Mouse (Mus musculus) forebrain, postnatal 0 days (tissue): ENCODE measurements around the gene Apba1. TPM values are rescaled to one million over a fixed set of nuclear protein-coding genes. Genes with fewer than 3 reads are reported as not detected.

ENCODE experiments used
- ATAC-seq: fragments of 200-750 bp; cut with Nextera tagmentation; 2 replicates; pipeline ENCODE4 v1.8.0; 2017; ENCODE audit warnings: mild to moderate bottlenecking, moderate library complexity
- DNase-seq: peaks from one replicate; pipeline ENCODE4 v3.0.0-alpha.2; 2015
- H3K27ac ChIP-seq: fragments of 300-500 bp; sonication (generic); 2 replicates; pipeline ENCODE4 v1.5.1; 2014; ENCODE audit warnings: low read depth, mild to moderate bottlenecking, antibody characterized with exemption, low read length, moderate library complexity, mixed read lengths
- H3K27me3 ChIP-seq: fragments of 300-500 bp; sonication (generic); 2 replicates; pipeline ENCODE4 v1.6.1; 2014; ENCODE audit warnings: mild to moderate bottlenecking, low read length, mixed read lengths; ENCODE audit not compliant: insufficient read depth
- H3K36me3 ChIP-seq: fragments of 300-500 bp; sonication (generic); 2 replicates; pipeline ENCODE4 v1.6.1; 2014; ENCODE audit warnings: mild to moderate bottlenecking, moderate library complexity; ENCODE audit not compliant: insufficient read depth
- H3K4me1 ChIP-seq: fragments of 300-500 bp; sonication (generic); 2 replicates; pipeline ENCODE4 v1.6.1; 2014; ENCODE audit warnings: antibody characterized with exemption; ENCODE audit not compliant: insufficient read depth
- H3K4me2 ChIP-seq: fragments of 300-500 bp; sonication (generic); 2 replicates; pipeline ENCODE4 v1.6.1; 2014; ENCODE audit warnings: low read depth, mild to moderate bottlenecking, moderate library complexity
- H3K4me3 ChIP-seq: fragments of 300-500 bp; sonication (generic); 2 replicates; pipeline ENCODE4 v1.5.1; 2014; ENCODE audit warnings: low read depth, low read length, mixed read lengths
- H3K9ac ChIP-seq: fragments of 300-500 bp; sonication (generic); 2 replicates; pipeline ENCODE4 v1.6.1; 2014; ENCODE audit warnings: mild to moderate bottlenecking
- H3K9me3 ChIP-seq: fragments of 300-500 bp; sonication (generic); 2 replicates; pipeline ENCODE4 v1.6.1; 2016; ENCODE audit warnings: low read length
- CTCF ChIP-seq: sonication (generic); IDR thresholded peaks from 2 replicates; pipeline ENCODE4 v1.5.1; 2016; ENCODE audit warnings: antibody characterized with exemption, control low read depth, low read depth
- WGBS: fragments of 180-500 bp; shearing (Covaris S2); extraction: QIAGEN DNeasy Blood & Tissue Kit; methylation state at CpG from one replicate; pipeline ENCODE4 v1.1.7; 2014; 5-methylcytosine and 5-hydroxymethylcytosine counted together
- polyA plus RNA-seq: library from polyadenylated mRNA; unstranded; fragments of >200 nt; fragmentation: Nextera tagmentation; extraction: Ambion mirVana; gene quantifications from 2 replicates; pipeline ENCODE4 v1.2.1, GENCODE M21; 2015
- total RNA-seq: library from RNA; depleted of rRNA; stranded (reverse); fragments of >200 nt; gene quantifications from 2 replicates; pipeline ENCODE4 v1.2.3, GENCODE M21; 2014

Gene Apba1
- total and polyA plus RNA-seq, 2 experiments from 2014 or later: 10.8 to 95.2 TPM

DNA sequence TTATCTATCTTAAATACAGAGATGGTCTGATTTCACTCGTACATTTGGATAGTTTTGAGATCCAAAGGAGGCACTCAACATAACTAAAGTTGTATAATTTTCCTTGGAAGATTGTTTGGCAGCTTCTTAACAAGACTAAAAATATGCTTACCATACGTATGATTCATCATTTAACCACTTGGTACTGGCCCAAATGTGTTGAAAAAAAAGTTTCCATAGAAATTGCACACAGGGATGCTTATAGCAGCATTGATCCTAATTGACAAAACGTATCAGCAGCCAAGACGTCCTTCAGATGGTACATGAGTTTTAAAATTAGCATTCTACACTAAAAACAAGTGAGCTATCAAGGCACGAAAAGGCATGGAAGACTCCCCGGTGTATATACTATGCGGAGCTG lies 108.9 kb downstream of the Apba1 start:
- H3K9me3 ChIP-seq: no peaks in the 10 kb centered on the region
- no peak overlapping the region for H3K9ac ChIP-seq
- H3K4me1 ChIP-seq: peaks cover 15% of the 10 kb centered on the region
- H3K4me2 ChIP-seq: no peak overlapping the region
- peak; percentile 37 for ATAC-seq
- no peak overlapping the region for H3K4me3 ChIP-seq
- no peak for TF ChIP-seq CTCF
- no peaks in the 10 kb centered on the region for H3K27me3 ChIP-seq
- DNase-seq: peak; percentile 74
- no peak overlapping the region for H3K27ac ChIP-seq
- WGBS: 59% methylated on average over 7 of the region's 7 CpGs
- no peaks in the 10 kb centered on the region for H3K36me3 ChIP-seq

DNA sequence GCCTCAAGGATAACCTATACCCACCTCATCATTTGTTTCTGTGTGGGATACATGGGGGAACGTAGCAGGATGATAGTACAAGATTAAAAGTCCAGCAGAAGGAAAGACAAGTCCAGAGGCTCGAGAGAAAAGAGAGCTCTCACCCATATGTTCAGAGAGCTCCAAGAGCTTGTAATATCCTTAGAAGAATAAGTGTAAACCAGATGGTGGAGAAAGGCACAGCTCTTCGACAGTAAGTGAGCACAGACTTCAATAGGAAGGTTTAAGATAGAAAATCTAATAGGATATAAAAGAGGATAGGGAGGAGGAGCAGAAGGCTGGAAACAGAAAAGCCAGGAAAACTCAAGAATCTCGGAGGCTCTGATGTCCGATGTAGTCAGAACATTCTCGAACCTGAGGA lies 115.8 kb downstream of the Apba1 start:
- WGBS: 82% methylated on average over 6 of the region's 6 CpGs
- ATAC-seq (no peak), DNase-seq (no peak)
- Histone ChIP-seq H3K27ac (no peak overlapping the region), H3K9me3 (no peaks in the 10 kb centered on the region), H3K4me2 (no peak overlapping the region), H3K9ac (no peak overlapping the region), H3K27me3 (no peaks in the 10 kb centered on the region), H3K4me1 (no peaks in the 10 kb centered on the region), H3K4me3 (no peak overlapping the region), H3K36me3 (no peaks in the 10 kb centered on the region; the same call in 1 of the 2 replicates)
- no peak for TF ChIP-seq CTCF

DNA sequence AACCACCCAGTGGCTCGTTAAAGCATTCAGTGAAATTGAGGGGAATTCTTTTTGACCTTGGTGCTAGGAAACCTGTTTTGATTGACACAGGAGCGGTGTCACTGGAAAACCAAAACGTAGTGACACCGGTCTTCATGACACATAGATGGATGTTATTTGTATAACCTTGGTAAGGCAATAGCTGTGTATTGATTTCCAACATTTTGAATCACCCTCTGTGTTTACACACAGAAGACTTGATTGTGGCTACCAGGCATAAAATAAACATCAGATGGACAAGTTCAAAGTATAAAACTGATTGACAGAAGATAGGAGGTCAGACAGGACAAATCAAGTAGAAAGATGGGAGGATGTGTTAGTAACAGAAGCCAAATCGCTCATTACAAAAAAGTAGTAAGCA lies 117.1 kb downstream of the Apba1 start:
- Histone ChIP-seq H3K4me3 (no peak overlapping the region), H3K9ac (no peak overlapping the region), H3K9me3 (no peaks in the 10 kb centered on the region), H3K4me2 (no peak overlapping the region), H3K36me3 (no peaks in the 10 kb centered on the region; the same call in 1 of the 2 replicates), H3K4me1 (no peaks in the 10 kb centered on the region), H3K27me3 (no peaks in the 10 kb centered on the region), H3K27ac (no peak overlapping the region)
- 65% methylated on average over 5 of the region's 5 CpGs for WGBS
- DNase-seq (no peak), ATAC-seq (no peak)
- TF ChIP-seq CTCF: no peak

DNA sequence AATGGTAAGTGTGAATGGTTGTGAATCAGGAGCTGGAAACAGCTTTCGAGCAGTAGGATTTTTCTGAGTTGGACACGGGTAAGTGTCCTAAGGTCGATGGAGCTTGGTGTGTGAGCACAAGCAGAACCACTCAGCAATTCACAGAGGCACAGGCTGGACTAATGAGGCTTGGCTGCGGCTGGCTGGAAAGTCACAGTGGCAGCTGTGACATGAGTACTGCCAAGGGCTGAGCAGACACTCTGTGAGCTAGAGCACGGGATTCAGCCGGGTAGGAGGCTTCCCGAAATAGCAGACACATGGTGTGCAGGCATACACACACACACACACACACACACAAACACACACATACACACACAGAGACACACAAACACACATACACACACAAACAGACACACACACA lies 121.2 kb downstream of the Apba1 start:
- ATAC-seq (peak; percentile 95), DNase-seq (peak; percentile 83)
- H3K4me2 ChIP-seq: no peak overlapping the region
- H3K4me1 ChIP-seq: no peaks in the 10 kb centered on the region
- H3K36me3 ChIP-seq: no peaks in the 10 kb centered on the region; the same call in 1 of the 2 replicates
- H3K9me3 ChIP-seq: no peaks in the 10 kb centered on the region
- no peak overlapping the region for H3K4me3 ChIP-seq
- no peak overlapping the region for H3K9ac ChIP-seq
- H3K27ac ChIP-seq: peak overlapping the region; percentile 41
- no peak for TF ChIP-seq CTCF
- WGBS: 33% methylated on average over 7 of the region's 7 CpGs
- H3K27me3 ChIP-seq: no peaks in the 10 kb centered on the region

DNA sequence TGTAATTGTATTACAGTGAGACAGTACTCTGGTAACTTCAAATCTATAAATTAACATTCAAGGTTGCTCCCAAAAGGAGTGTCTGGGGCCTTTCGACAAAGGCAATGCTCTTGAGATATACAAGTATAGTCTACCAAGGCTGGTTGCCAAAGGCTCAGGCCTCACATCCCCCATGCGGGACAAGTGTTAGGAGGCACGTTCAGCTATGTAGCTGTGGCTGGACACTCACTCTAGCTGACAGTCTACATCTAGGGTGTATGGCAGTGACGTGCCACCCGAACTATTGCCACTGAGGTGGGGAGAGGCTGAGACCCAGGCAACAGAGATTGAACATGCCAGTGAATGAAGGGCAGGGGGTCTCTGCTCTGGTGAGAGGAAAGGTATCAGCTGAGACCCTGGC lies 127.5 kb downstream of the Apba1 start:
- DNase-seq (no peak), ATAC-seq (no peak)
- 93% methylated on average over 5 of the region's 5 CpGs for WGBS

DNA sequence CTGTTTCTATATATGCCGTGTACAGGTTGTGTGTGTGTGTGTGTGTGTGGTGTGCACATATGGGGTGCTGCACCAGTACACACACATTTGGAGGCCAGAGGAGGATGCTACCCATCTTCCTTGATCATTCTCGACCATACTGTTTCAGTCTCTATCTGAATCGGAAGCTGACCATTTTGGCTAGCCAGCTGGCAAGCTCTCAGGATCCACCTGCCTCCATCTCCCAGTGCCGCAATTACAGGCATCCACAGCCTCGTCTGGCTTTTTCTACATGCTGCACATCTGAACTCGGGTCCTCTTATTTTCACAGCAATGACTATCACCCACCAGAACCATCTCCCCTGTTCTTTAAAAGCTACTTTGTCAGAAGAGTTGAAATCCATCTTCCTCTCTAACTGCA lies 132.7 kb downstream of the Apba1 start:
- no peak for TF ChIP-seq CTCF
- H3K4me2 ChIP-seq: no peak overlapping the region
- no peak overlapping the region for H3K27ac ChIP-seq
- DNase-seq (no peak), ATAC-seq (no peak)
- no peak overlapping the region for H3K4me3 ChIP-seq
- no peak overlapping the region for H3K9ac ChIP-seq
- no peaks in the 10 kb centered on the region for H3K4me1 ChIP-seq
- H3K27me3 ChIP-seq: no peaks in the 10 kb centered on the region
- no peaks in the 10 kb centered on the region for H3K9me3 ChIP-seq
- H3K36me3 ChIP-seq: no peaks in the 10 kb centered on the region; the same call in 1 of the 2 replicates
- WGBS: 88% methylated on average over 6 of the region's 6 CpGs

More for the DNA sequence above, 127.5 kb downstream of the Apba1 start:
- Histone ChIP-seq H3K36me3 (no peaks in the 10 kb centered on the region), H3K27ac (no peak overlapping the region; the same call in 1 of the 2 replicates), H3K9ac (no peak overlapping the region), H3K27me3 (no peaks in the 10 kb centered on the region), H3K4me3 (no peak overlapping the region), H3K4me2 (no peak overlapping the region), H3K9me3 (no peaks in the 10 kb centered on the region), H3K4me1 (no peaks in the 10 kb centered on the region)
- TF ChIP-seq CTCF: no peak

DNA sequence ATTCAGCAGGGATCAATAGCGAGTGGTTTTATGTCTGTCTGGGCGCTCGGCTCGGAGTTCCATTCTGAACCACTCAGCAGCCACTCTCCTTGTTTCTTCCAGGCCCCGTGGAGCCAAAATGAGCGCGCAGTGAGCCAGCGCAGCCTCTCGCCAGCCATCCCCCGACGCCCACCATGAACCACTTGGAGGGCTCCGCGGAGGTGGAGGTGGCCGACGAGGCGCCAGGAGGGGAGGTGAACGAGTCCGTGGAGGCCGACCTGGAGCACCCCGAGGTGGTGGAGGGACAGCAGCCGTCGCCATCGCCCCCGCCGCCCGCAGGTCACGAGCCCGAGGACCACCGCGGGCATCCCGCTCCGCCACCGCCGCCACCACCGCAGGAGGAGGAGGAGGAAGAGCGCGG lies 133.9 kb downstream of the Apba1 start:
- Histone ChIP-seq H3K9me3 (no peaks in the 10 kb centered on the region), H3K27ac (no peak overlapping the region), H3K4me2 (peak overlapping the region; percentile 46), H3K4me3 (peak overlapping the region; percentile 35), H3K27me3 (no peaks in the 10 kb centered on the region), H3K4me1 (no peaks in the 10 kb centered on the region), H3K9ac (peak overlapping the region; percentile 46), H3K36me3 (no peaks in the 10 kb centered on the region; the same call in 1 of the 2 replicates)
- no peak for TF ChIP-seq CTCF
- 29% methylated on average over 37 of the region's 37 CpGs for WGBS
- no peak for DNase-seq
- 0 out of 2 replicates have a peak, but pooled peaks have one; percentile 14 for ATAC-seq
